Mouse (Mus musculus) brain, embryonic 18.5 days (tissue): ENCODE results near the gene Ovch2.
"Not testable (repeated sequence)": the region's sequence is repeated elsewhere in the genome, so short reads cannot be mapped to it uniquely, and the experiment has no call there.

Source experiments
- DNase-seq: peaks from one replicate; pipeline ENCODE4 v3.0.0-alpha.2; 2012; ENCODE audit warnings: low read depth, low spot score

Gene Ovch2

DNA sequence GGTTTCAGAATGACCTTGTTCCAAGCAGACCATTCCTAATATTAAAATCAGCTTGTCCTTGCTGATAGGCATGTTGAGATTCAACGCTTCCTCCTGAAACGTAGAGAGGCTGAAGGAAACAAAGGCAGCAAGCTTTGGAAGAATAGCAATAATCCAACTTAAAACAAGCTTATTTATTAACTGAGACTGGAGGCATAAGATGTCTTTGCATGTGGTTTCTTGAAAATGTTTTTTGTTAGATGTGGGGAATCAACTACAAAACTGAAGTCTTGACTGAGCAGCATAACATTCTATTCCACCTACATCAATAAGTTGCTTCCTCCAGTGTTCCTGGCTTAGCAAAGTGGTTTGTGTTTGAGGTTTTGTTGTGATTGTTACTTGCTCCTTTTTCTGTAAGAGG lies at the start of gene Ovch2:
Ovch2 (minus strand) TSS at position 101 of the 400 bp plus-strand sequence.
- DNase-seq = no peak

DNA sequence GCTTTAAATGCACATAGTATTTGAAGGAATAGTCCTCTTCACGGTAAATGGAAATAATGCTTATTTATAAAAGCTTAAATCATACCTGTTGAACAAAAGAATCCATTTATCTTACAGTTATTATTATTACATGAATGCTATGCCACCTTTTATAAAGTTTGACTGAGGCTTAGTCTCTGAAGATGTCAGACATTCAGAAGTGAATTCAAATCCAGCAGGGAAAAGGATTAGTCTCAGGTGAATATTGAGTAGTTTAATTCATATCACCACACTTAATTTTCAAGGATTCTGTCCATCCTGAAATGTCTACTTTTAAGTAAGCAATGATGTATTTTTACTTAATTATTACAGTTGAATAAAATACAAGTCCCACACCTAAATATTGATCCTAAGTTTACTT lies 46.4 kb upstream of the Ovch2 start, which contains the start of gene Olfr470:
Olfr470 (minus strand) TSS at position 101 of the 400 bp plus-strand sequence.
- DNase-seq = not testable (repeated sequence)

DNA sequence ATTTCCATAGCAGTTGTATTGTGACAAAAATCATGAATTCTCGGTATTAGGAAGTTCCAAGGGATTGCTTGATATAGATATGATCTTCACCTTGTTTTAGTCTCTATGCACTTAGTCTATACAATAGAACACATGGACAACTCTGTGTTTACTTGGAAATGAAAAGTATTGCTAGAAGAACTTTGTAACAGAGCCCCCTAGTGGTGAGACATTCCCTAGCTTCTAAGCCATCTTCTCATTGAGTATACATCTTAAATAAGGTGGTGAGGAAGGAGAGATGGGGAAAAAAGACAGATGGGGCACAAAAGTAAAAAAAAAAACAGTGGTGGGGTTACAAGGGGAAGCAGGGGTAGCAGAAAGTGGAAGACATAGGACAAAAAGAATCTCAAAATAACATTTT lies 40.7 kb upstream of the Ovch2 start:
- DNase-seq = no peak

DNA sequence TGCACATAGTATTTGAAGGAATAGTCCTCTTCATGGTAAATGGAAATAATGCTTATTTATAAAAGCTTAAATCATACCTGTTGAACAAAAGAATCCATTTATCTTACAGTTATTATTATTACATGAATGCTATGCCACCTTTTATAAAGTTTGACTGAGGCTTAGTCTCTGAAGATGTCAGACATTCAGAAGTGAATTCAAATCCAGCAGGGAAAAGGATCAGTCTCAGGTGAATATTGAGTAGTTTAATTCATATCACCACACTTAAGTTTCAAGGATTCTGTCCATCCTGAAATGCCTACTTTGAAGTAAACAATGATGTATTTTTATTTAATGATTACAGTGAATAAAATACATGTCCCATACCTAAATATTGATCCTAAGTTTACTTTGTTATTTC lies 24.4 kb upstream of the Ovch2 start, which contains the start of gene Olfr469:
Olfr469 (minus strand) TSS at position 101 of the 400 bp plus-strand sequence.
- not testable (repeated sequence) for DNase-seq

DNA sequence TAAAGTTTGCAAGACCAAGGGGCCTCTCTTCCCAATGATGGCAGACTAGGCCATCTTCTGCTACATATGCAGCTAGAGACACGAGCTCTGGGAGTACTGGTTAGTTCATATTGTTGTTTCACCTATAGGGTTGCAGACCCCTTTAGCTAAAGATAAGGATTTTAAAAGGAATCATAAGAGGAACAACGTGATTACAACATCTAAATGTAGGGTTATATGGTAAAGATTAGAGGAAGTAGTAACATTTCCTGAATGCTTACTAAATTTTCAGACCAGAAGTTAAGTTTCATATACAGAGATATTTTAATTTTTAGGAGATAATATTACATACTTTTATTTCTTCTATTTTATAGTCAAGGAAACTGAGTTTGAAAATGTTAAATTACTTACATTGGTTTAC lies 22.9 kb upstream of the Ovch2 start:
- not testable (repeated sequence) for DNase-seq

DNA sequence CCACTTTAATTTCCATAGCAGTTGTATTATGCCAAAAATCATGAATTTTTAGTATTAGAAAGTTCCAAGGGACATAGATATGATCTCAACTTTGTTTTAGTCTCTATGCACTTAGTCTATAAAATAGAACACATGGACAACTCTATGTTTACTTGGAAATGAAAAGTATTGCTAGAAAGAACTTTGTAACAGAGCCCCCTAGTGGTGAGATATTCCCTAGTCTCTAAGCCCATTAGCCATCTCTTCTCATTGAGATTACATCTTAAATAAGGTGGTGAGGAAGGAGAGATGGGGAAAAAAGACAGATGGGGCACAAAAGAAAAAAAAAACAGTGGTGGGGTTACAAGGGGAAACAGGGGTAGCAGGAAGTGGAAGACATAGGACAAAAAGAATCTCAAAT lies 18.4 kb upstream of the Ovch2 start:
- DNase-seq = no peak

DNA sequence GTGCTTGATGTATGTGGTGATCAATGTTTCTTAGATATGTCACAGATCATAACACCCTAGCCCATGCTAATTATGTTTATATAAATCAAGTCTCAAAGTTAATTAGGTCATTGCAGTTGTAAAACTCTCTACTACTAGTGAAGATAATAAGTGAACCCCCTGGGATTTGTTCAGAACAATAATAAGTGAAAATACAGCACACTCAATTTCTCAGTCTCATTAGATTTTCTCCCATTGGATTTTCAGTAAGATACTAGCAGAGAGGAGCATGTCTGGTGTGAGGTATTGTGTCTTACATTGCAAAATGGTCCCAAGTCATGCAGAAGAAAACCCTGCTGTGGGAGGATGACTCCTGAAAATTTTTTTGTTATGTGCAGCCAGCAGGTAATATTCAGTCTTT lies 11.0 kb upstream of the Ovch2 start, which contains the start of gene Olfr467:
Olfr467 (plus strand) TSS at position 301 of the 400 bp plus-strand sequence.
- no peak for DNase-seq

DNA sequence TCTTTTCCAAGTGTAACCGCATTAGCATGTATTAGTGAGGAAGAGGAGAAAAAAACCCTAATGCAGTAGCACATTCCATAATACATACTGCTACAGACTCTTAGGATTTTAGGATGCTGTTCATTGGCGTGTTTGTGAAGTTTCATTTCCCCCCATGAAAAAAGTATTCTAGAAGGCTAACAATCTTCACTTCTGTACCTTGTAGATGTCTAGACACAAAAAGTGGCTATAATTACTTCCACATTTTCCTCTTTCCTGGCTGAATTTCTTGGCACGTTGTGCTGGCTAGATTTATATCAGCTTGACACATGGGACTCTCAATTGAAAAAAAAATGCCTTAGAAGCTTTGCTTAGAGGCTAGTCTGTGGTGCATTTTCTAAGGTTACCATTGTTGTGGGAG lies 1.1 kb upstream of the Ovch2 start:
- no peak for DNase-seq

DNA sequence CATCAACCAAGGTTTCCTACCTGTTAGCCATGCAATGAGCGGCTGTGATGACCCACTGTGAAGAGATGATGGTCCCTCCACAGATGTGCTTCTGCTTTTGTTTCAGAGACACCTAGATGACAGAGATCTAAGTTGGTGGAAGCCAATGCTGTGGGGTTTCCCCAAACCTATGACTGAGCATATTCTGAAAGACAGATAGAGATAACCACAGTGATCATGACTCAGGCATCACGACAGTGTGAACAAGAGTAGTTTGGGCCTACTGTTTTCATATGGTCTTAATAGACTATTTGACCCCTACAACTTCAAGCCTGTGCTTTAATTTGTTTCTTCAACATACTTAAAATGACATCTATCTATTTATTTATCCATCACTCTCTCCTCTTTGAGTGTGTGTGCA lies 4.5 kb downstream of the Ovch2 start:
- no peak for DNase-seq

DNA sequence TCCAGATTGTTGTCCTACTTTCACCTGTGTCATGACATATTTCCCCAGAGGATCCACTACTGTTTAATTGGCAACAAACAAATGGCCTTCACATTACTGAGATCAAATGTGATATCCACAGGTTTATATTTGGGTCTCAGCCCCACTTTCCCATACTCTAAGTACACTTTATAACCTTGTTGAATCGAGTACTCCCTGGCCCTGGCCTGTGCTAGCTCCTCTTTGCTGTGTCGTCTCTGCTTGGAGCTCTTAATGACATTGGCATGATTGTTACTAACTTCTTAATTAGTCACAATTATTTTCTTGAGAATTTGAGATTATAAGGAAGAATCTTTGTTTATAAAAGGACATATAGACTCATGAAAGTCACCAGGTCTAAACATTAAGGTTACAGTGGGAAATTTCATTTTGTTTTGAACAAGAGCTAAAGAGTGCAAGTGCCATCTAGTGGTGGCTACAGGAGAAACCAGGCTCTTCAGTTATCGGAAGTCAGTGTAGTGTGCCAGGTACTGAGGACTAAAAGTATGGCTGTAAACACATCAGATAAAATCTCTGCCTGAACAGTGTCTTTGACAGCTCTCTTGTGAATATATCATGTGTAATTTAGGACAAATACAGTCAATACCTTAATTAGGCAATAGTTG lies 12.9 kb downstream of the Ovch2 start:
- no peak for DNase-seq

DNA sequence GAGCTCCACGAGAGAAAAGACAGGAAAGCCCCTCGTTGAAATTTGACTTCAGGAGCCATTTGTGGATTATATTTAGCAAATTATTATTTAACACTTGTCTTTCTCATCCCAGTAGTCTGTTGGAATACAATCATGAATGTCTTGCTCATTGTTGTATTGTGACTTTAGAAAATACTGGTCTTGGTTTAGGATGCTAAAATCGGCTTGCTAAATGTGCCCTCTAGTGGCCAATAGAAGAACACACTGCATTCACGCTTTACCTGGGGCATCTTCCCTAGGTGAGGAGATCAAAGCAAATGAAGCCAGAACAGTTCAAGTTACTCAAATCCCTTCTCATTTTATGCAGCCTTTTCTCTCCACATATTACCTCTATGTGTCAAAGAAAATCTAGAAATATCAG lies 21.4 kb downstream of the Ovch2 start:
- DNase-seq = no peak

DNA sequence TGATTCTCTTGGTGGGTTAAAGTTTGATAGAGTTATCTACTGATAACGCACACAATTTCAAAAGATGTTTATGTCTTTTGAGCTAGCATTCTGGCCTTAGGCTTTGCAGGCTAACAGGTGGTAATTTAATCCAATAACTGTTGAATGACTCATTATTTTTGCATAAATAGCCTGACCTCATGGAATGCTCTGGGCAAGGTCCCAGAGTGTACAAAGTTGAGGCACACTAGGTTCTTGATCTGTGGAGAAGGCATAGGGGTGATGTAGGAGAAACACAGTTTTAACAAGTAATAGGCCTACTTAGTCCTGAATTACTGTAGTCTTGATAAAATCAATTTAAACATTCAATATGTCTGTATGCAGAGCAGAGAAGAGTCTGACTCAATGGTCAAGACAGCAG lies 22.8 kb downstream of the Ovch2 start:
- no peak for DNase-seq

DNA sequence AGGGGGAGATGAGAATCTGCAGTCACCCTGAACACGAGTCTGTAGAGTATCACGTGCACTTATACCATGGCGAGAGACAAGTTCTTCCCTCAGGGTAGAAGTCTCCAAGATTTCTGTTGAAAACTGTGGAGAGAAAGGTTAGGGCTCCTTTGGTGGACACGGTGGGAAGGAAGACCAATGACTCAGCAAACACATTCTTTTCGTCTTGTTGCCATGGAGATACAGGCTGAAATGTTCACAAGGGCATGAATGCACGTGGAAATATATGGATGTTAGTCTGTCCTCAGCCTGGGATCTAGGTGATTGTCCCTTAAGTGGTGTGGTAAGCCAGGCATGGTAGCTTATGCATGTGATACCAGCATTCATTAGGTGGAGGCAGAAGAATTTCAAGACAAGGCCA lies 30.2 kb downstream of the Ovch2 start:
- no peak for DNase-seq

DNA sequence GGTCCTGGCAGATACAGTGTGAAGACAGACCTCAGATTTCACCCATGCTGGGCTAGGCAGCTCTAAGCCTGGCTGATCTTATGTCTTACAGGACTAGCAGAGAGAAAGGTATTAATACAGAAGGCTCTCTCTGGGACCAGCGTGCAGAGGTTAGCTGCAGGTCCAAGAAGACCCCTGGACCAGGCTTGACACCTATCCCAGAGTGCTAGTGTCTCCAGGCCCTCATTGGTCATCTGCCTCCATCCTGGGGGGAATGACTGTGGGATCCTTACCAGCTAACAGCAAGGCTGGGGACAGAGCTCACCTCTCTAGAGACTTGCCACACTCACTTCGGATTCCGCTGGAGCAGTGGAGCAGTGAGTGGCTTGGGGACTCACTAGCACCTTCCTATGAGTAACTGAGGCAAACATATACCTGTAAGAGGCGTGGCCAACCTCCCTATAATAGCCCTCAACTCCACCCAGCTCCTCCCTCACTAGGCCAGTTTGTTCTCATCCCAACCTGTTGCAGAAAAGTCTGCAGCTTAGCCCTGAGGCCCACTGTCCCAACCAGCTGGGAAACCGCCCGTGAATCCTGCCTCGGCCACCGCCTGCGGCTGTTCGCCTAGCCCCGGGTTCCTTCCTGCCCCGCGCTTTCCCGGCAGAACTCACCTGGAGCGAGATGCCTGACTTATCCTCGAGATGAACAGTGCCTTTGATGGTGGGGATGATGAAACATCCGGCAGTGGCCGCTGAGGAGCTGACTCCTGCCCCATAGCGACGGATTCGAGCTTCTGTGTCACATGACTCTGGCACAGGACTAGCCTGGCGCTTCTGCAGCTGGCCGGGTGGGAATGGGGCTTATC lies 43.5 kb downstream of the Ovch2 start, which contains the start of gene Cyb5r2:
Cyb5r2 (minus strand) TSS at position 725 of the 844 bp plus-strand sequence.
- no peak for DNase-seq

DNA sequence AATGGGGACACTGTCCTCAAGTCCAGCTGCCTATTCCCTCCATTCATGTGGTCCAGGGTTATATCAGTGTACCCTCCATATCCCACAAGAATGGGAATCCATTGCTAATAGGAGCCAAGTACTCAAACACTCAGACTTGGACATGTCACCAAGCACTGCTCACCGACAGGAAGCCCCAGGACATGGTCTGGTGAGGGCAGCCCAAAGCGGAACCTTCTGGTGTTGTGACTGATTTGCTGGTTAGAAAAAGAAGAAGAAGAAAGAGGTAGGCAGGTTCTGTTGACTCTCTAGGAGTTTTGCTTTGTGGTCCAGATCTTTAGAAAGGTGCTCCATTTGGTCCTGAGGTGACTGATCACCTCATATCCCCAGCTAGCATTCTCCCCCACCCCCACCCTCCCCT lies 44.3 kb downstream of the Ovch2 start:
- DNase-seq = no peak

DNA sequence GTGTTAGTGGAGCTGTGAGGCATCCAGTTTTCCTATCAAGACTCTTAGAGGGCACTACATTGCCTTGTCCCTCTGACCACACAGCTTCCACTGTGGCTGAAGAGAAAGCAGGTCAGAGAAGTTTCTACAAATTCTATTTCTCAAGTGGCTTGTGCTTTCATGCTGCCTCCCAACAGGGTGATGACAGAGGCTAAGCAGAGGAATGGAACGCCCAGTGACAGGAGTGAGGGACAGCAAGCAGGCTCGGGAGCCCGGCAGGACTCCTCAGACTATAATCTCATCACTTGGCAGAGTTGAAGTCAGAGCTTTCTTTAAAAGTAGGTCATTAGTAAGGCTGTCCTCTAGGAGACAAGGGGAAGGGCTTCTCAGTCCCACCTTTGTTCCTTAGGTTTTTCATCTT lies 45.1 kb downstream of the Ovch2 start:
- DNase-seq = no peak

DNA sequence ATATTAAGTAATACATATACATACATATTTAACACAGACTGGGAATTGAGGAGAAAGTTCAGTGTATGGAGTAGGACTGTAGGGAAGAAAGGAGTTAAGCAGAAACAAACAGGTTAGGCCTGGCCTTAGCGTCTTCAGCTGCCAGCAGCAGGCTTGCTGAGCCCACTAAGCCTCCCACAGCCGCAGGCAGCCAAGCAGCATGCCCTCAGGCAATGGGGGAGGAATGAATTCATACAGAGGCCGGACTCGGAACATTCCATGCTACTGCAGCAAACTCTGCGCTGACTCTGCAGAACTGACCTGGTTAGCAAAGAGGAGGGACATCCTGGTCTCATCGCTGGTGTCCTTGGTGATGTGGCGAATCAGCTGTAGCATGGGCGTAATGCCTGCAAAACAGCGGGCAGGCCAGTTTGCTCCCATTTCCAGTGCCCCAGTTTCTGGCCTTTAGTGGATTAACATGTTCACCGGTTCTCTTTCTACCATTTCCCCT lies 48.9 kb downstream of the Ovch2 start:
- DNase-seq = no peak

DNA sequence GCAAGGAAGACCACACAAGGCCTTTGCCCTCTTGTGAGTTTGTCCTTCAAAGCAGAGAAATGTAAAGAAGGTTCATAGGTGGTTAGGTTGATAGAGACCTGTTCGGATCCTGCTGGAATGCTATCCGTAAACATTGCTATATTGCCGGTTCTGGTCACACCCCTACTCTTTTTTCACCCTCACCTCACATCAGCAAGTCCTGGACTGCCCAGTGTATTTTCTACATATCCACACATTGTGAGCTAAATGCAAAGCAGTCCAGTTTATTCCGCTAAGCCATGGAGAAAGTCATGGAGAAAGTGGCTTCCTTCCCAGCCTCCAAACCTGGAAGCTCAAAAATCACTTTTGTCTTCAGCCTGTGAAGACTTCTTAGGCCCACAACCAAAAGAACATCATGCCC lies 51.3 kb downstream of the Ovch2 start:
- no peak for DNase-seq

DNA sequence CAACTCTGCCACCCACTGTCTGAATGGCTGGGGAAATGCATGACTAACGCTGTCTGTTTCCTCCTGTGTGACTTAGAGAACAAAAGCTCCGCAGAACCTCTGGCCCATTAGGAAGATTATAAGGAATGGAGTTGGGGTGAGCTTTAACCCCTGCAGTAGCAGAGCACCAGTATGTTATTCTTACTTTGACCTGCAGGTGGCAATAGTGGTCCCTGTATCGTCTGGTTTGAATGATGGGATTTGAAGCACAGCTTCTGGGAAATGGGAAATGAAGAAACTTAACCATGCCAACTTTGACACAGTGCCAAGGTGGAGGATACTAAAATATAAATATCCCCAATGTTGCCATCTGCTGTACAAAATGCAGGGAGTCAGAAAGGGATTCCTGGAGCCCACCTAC lies 51.7 kb downstream of the Ovch2 start:
- DNase-seq = no peak

DNA sequence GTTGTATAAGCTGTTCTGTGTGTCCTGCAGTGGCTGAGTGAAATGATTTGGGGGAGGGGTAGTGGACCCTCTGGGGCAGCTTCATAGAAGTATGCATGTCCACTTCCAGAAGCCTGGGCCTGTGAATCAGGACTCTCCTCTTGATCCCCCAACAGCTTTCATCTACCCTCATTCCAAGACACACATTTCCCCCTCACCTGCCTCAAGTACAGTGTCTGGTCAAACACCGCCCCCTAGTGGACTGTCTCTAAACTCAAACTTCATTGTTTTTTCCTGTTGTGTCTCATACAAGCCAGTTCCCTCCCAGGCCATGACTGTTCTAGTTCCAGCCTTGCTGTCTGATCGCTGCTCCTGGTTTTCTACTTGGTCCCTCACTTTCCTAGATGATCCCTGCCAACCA lies 53.1 kb downstream of the Ovch2 start:
- DNase-seq = no peak

DNA sequence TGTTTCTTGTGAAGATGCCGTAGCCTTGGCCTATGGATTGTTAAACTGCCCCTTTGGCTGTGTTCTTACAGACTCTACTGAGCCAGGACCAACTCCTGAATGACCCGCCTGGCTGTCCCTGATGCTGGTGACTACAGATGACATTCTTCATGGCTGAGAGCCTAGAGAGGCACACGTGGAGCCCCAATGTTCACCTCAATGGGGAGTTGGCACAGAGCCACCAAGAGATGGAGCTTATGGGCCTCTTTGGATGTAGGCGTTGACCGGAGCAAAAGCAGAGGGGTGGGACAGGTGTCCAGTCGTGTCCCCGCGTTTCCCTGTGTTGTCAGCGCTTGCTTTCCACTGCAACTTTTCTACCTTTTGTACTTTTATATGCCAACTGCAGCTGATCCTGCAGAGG lies 53.5 kb downstream of the Ovch2 start:
- no peak for DNase-seq

DNA sequence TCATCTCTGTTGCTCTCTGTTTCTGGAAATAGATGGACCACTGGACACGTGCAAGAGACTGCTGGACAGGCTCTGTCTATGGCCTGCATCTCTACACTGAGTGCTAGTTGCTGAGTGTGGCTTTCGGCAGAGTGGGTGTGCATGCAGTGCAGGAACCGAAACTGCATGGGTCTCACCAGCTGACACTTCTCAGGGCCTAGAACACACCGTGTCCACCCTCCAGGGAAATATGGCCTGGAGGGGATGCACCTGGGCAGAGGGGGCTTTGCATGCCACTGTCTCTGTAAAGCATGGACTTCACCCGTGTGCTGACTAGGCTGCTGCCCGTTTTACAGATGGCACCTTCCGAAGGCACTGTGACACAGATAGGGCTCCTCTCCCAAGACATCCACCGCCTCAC lies 55.0 kb downstream of the Ovch2 start:
- DNase-seq = no peak

DNA sequence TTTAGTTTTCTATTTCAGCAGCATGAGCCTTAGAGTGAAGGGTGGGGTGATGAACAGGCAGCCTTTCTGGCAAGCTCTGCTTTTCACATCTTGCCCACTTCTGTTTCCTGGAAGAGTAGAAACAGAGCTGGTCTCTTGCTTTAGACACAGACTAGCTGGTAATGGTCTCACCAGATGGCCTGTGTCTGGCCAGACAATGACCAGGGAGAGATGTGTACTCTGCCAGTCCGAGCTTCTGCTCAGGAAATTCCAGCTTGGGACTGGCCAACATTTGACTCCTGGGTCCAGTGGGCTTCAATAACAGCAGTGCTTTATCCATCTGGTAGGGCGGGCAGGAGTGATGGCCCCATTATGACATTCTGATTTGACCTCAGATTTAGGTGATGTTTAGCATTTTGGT lies 55.9 kb downstream of the Ovch2 start:
- no peak for DNase-seq
